Mouse (Mus musculus) ovary, postnatal 10 days (tissue): ENCODE measurements around the gene Glb1.
"Not testable (repeated sequence)": the region's sequence is repeated elsewhere in the genome, so short reads cannot be mapped to it uniquely, and the experiment has no call there.

Experiments
- DNase-seq: peaks from one replicate; pipeline ENCODE4 v3.0.0; 2022; ENCODE audit warnings: low spot score

The Glb1 gene

GRCm38 (mm10) chr9:114400949-114401684, at the start of gene Glb1, which contains the start of gene Tmppe:
Gene Glb1 (plus strand): TSS chr9:114401076.
Gene Tmppe (plus strand): TSS chr9:114401105.
- DNase-seq: peak; percentile 55

- peak; percentile 62 for DNase-seq
Measured at GRCm38 (mm10) chr9:114367783-114368470, 32.9 kb upstream of the Glb1 start.

GRCm38 (mm10) chr9:114368471-114368858, 32.4 kb upstream of the Glb1 start:
- DNase-seq: no peak

- not testable (repeated sequence) for DNase-seq
Measured at GRCm38 (mm10) chr9:114369389-114369788, 31.5 kb upstream of the Glb1 start.

- not testable (repeated sequence) for DNase-seq
Measured at GRCm38 (mm10) chr9:114371717-114372116, 29.2 kb upstream of the Glb1 start.

GRCm38 (mm10) chr9:114375276-114375962, 25.5 kb upstream of the Glb1 start:
- DNase-seq: no peak

GRCm38 (mm10) chr9:114377168-114377567, 23.7 kb upstream of the Glb1 start:
- no peak for DNase-seq

- DNase-seq: no peak
Measured at GRCm38 (mm10) chr9:114379871-114380270, 21.0 kb upstream of the Glb1 start.

- DNase-seq: no peak
Measured at GRCm38 (mm10) chr9:114380881-114381733, 19.8 kb upstream of the Glb1 start.

- DNase-seq: no peak
Measured at GRCm38 (mm10) chr9:114382936-114383710, 17.8 kb upstream of the Glb1 start.

GRCm38 (mm10) chr9:114384691-114385090, 16.2 kb upstream of the Glb1 start:
- DNase-seq: no peak

- no peak for DNase-seq
Measured at GRCm38 (mm10) chr9:114385160-114385559, 15.7 kb upstream of the Glb1 start.

GRCm38 (mm10) chr9:114387086-114387485, 13.8 kb upstream of the Glb1 start:
- DNase-seq: no peak

GRCm38 (mm10) chr9:114388288-114388687, 12.6 kb upstream of the Glb1 start:
- no peak for DNase-seq

GRCm38 (mm10) chr9:114388701-114389370, 12.0 kb upstream of the Glb1 start:
- no peak for DNase-seq

- no peak for DNase-seq
Measured at GRCm38 (mm10) chr9:114389371-114389904, 11.4 kb upstream of the Glb1 start.

GRCm38 (mm10) chr9:114389905-114390748, 10.7 kb upstream of the Glb1 start, which contains the start of gene Crtap:
Gene Crtap (minus strand): TSS chr9:114390675.
- peak; percentile 46 for DNase-seq

- no peak for DNase-seq
Measured at GRCm38 (mm10) chr9:114390749-114391075, 10.2 kb upstream of the Glb1 start.

GRCm38 (mm10) chr9:114394136-114394535, 6.7 kb upstream of the Glb1 start:
- DNase-seq: not testable (repeated sequence)
